Mouse (Mus musculus) urinary bladder, adult 18-20 months (tissue): Measurements from ENCODE around the gene Scimp.
A peak's percentile ranks its signal among the peaks of the same experiment; 100 is the strongest.
"Not testable (repeated sequence)": the region's sequence is repeated elsewhere in the genome, so short reads cannot be mapped to it uniquely, and the experiment has no call there.

Experiments used
- DNase-seq, 2 experiments: peaks; one replicate each; pipeline ENCODE4 v3.0.0; 2022; ENCODE audit warnings: low spot score in 2 of 2, mixed read lengths in 2 of 2

Scimp gene

DNA sequence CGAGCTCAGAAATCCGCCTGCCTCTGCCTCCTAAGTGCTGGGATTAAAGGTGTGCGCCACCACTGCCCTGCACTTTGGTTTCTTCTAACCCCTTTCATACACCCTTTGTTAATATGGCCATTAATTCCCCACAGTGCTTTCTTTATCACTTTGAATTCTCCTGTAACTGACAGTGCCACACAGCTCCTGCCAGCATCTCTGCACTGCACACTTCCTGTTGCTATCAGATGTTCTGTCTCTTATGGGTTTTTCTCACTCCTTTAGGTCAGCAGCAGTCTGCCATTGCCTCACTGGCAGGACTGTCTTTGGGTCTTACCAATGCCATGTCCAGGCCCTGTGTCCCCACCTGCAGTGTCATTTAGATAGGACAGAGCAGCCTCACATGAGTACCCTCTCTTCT lies 41.6 kb downstream of the Scimp start:
- DNase-seq: no peak

DNA sequence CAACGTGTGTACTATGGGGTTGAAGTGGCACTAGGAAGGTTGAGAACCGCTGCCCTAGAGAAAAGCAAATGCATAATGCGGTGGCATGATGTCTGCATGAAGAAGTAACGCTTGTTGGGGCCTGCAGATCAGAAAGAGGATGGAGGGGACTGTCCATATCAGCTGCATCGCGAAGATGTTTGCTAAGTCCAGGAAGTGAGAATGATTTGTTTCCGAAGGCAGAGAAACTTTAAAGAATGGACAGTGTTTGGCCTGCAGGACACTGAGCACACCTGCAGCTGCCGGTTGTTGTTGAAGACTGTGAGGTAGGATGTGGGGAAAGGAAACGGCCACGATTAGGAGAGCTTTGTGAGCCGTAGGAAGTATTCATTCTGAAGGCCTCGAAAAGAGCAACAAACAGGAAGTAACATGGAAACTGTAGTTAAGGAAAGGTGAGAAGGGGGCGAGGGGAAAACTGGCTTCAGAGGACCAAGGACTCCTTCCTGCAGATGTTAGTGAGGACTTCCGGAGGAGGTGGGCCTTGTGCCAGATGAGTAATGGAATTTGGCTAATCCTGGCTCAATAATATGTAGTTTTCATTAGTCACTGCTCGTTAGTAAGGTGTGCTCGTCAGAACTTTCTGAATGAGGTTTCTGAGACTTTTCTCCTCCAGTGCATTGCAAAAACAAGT lies 46.5 kb downstream of the Scimp start:
- no peak for DNase-seq

DNA sequence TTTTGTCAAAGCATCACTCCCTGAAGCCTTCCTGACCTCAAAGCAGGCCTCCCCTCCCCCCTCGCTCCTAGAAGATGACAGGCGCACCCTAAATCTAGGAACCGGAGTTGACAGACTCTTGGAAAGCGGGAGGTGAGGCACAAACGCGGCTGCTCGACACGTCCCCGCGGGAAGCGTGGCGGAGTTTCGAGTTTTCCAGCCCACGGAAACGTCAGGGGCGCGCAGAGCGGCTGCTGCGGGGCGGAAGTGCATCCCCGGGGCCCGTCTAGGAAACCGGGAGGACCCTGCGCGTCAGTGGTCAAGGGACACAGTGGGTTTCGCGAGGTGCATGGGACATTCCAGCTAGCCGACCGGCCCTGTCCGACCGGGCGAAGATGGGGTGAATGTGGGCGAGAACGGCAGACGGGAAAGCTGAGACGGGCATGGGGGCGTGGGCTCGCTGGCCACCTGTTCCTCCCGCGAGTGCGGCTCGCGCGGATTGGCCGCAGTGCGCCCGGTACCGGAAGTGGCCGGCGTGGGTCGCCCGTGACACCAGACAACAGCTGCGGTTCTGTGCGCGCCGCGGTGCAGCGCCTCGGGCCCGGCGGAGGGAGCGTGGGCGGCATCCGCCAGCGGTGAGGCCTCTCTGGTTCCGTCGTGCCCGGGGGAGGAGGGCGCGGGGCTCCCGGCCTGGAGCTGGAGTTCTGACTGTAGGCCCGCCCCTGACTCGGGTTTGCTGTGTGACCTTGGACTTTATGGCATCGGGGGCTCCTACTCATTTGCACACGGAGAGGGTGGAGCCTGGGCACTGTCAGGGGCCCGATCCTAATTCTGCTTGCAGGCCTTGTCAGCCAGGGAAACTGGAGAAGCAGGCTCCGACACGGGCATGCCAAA lies 48.2 kb downstream of the Scimp start, which contains the start of gene Zfp3:
TSS of gene Zfp3 (plus strand) at position 274 of the 873 bp plus-strand sequence.
- DNase-seq: peak; percentile 75 to 78

DNA sequence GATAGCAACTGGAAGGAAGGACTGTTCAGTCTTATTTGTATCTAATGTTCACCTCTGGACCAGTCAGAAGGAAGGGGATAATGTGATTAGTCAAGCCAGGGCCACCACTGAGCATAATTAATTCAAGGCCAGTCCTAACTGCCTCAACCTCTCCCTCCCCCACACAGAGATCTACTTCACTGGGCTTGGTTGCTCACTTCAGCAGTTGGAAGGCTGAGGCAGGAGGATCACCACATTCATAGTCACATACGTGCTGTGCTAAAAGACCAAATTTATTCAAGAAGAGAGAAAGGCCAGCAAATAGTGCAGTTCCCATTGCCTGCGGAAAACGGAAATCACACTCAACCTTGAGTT lies 48.8 kb downstream of the Scimp start:
- DNase-seq: no peak

DNA sequence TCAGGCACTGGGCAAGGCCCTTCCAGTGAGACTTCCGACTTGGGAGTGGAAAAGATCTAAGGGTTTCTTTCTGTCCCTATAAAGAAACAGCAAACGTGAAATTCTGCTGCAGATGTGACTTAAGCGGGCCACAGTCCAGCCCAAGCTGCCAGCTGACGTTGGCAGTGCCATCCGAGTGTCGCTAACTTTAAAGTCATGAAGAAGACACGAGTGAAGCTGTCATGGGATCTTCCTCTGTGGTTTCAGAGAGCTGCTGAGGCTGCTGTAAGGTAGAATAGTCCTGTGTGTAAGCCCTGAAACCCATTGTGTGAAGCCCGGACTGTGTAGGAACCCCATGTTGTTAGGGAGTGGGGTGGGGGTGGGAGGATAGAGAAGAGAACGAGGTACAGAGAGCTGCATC lies 49.7 kb downstream of the Scimp start:
- no peak for DNase-seq

DNA sequence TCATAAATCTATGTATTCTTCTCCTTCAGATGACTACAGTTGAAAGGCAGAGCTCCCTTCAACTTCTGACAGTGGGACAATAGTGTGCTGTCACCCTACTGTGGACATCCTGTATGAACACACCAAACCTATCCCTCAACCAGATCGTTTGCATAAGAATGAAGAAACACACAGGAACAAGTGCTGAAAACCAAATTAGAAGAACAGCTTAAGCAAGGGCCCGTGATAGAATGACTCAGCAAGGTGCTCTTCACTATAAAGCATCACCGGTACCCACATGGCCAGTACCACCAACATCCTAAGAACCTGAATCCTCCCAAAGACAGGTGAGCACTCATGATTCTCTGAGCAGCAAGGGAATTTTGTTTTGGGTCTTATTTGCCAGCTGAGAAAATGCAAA lies 51.9 kb downstream of the Scimp start:
- not testable (repeated sequence) for DNase-seq

DNA sequence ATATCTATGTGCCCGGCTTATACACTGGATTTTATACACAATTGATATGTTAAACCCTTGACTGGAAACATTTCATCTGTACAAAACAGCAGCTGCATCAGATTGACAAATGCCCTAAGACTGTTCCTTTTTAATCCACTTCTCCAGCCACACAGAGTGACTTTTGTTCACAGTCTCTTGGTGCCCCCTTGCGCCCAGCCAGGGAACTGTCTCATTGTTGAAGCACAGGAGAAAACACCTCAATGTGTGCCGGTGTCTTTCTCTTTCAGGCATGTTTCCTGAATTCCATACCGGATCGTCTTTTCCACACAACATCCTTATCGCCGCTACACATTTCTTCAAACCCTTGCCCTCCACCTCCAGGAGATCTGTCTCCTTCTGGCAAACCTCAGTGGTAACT lies 56.7 kb downstream of the Scimp start:
- DNase-seq: peak; percentile 63 to 88

DNA sequence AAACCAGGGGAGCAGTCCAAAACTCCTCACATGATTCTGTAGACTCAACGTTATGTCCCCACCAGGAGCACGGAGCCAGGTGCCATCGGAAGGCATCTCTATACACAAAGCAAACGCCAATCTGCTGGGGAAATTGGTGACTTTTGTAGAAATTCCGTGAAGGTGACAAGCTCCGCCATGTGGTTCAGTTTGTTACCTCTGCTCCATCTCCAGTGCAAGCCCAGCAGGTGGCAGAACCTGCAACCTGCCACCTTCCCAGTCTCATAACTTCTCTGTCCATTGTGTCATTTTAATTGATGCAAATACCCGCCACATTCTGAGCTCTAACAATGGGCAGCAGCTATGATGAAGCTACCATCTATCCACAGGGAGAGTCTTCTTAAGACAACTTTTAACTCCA lies 57.4 kb downstream of the Scimp start:
- no peak for DNase-seq

DNA sequence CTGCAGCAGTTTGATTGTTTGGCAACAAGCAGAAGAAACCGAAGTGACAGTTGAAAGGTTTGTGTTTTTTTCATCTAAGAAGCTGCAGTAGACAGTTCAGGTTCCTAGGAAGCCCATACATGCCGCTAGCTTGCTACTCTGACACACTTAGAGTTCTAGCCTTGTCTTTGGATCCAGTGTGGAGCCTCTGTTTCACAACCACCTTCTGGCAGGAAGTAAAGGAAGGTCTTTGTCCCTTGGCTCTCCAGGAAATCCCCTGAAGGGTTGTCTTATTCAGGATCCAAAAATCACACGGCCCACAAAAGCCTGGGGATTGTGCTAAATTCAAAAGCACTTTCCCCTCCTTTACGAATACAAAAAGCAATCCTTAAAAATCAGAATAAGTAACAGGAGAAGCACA lies 57.9 kb downstream of the Scimp start:
- DNase-seq: no peak

DNA sequence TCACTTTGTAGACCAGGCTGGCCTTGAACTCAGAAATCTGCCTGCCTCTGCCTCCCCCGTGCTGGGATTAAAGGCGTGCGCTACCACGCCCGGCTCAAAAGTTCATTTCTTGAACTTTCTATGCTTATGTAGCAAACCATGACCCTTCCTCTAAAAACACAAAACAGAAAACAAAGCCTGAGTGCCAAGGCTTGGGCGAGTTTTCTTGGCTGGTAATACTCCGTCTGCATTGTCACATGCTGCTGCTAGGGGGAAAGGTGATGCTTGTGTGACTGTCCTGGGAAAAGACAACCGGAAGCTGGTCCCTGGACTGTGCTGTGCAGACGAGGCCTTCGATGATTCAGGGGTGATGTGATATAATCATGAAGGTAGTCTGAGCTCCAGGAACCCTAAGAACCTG lies 59.2 kb downstream of the Scimp start:
- DNase-seq: no peak

DNA sequence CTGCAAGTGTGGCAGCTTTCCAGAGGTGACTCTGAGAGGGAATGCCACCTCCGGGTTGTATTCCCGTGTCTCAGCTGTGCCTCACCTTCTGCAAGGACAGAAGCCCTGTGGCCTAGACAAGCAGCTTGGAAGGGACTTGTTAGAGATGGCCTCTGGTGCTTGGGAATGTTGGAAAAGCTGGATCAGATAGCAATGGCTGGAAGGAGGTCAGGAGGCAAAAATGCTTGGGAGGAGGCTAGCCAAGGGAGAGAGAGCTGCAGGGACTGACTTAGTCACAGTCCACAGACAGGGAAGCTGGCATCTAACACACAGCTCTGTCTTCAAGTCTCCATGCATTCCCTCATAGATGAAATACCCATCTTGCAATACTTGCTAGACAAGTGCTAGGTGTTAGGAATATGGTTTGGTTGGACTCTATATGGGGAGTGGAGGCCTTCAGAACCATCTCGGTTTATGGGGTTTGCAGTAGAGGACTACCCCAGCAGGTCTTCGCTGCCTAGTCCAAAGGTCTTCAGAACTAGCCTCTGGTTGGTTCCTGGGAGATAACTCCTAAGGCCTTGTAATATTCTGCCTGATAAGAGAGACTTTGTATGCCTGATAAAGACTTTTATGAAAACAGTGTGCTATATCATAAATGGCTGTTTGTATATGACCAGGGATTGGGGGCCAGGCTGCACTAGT lies 59.9 kb downstream of the Scimp start:
- no peak for DNase-seq

DNA sequence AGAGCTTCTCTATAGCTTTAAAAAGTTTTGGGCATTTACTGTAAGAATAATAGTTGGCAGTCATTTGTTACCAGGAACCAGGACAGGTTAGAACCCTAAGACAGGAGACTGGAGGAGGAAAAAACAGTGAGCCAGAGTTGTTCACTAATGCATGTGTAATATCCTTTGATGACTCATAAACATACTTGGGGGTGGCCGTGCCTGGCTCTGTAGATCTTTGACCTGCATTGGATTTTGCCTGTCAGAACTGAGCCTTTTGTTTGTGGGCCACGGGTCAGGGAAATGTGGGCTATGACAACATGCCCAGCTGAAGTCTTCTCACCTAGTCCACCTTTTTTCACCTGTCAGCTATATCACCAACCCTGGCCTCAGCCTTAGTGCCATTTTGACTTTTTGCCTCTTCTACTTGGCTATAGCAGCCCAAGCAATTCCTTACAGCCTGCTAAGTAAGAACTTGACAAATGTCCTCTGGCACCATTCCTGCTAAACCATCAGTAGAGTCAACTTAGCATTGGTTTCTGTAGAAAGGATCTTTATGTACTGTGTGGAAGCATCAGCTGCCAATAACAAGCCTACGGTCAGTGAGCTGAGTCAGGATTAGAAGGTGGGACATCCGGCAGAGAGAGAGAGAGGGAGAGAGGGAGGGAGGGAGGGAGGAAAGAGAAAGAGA lies 64.4 kb downstream of the Scimp start:
- peak in 1 of 2 experiments; percentile 64 for DNase-seq

DNA sequence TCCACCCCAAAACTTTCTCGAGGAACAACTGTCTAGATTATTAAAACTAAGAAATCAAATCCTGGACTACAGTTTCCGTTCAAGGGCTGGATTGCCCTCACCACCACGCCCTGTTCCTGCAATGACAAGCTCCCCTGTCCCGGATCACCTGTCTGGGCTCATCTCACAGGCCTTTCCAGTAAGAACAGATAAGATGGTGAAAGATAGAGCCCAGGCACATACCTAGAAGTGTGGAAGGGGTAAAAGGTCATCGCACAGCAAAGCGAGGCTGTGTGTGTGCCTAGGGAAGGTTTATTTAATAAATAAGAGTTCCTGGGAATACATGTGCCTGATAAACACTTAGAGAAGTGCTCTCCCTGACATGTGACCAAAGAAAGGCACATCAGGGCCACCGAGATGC lies 66.8 kb downstream of the Scimp start:
- no peak for DNase-seq

DNA sequence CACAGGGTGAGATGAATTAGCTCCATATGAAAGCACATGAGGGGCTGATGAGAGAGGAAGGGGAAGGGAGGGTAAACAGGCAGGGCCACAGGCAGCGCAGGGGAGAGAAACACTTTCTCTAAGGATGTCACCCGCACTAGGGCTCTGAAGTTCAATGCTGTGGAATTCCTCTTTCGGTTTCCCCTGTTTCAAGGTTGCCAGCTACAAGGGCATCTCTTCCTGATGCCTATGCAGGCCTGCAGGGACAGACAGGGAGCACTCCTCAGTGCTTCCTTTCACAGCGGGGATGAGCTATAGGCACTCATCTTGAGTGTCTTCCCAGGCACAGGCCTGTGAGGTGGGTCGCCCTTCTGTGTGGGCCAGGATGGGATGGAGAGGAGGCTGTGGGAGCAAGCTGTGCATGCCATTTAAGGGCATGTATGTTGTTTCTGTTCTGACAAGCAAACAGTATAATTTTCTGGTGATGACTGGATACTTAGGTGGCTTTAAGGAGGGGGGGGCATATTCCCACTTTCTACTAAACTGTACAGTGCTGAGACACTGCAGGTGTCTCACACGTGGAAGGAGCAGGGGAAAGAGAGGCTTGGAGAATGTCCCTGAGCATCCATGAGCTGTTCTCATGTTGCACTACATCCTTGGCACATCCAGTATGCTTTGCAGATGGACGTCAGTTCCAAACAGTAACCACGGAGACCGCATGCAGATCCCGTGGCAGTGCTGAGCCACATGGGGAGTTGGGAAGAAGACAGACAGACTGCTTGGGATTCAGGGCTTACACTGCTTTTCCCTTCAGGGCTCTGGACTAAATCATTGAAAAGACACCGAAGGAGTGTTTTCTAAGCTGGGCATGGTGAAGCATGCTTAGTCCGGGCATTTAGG lies 69.6 kb downstream of the Scimp start:
- DNase-seq: no peak

DNA sequence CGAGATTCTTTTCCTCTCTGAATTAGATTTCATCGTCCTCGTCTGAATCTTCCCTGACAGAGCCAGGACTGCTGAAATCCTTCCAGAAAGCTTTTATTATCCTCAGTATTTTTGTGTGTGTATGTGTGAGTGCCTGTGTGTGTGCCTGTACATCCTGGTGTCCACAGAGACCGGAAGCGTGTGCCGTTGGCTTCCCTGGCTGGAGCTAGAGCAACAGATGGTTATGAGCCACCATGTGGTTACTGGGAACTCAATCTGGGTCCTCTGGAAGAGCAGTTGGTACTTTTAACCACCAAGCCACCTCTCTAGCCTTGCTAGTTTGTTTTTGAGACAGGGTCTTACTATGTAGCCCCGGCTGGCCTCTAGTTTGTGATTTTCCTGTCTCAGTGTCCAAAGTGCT lies 70.3 kb downstream of the Scimp start:
- DNase-seq: no peak

DNA sequence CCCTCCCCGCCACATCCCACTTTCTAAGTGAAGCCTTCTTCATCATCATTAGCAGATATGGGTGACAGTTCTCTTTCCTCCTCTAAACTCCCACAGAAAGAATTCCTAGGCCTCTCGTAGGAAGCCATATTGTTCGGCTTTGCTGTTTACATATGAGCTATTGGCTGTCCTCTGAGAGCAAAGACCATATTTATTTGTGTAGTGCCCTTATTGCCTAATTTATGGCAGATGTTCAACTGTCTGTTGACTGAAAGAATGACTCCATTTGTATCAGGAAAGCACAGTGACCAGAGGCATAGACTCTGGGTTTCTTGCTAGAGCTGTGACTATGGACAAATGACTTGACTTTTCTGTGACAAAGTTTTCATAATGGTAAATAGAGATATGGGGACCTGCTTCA lies 70.8 kb downstream of the Scimp start:
- no peak for DNase-seq
